Mouse (Mus musculus) kidney, embryonic 16.5 days (tissue): Measurements from ENCODE around the gene Gm17571. TPM values are rescaled to one million over a fixed set of nuclear protein-coding genes. Genes with fewer than 3 reads are reported as not detected.
A peak's percentile ranks its signal among the peaks of the same experiment; 100 is the strongest.

ENCODE experiments used
- ATAC-seq: fragments of 200-750 bp; cut with Nextera tagmentation; 2 replicates; pipeline ENCODE4 v1.8.0; 2017; ENCODE audit warnings: moderate TSS enrichment; ENCODE audit not compliant: low FRiP score, low TSS enrichment
- H3K27ac ChIP-seq: fragments of 300-500 bp; sonication (generic); 2 replicates; pipeline ENCODE4 v1.5.1; 2014; ENCODE audit warnings: low read length
- H3K27me3 ChIP-seq: fragments of 300-500 bp; sonication (generic); 2 replicates; pipeline ENCODE4 v1.6.1; 2014; ENCODE audit warnings: low read length, control low read depth, mixed read lengths; ENCODE audit not compliant: insufficient read depth
- H3K36me3 ChIP-seq: fragments of 300-500 bp; sonication (generic); 2 replicates; pipeline ENCODE4 v1.6.1; 2014; ENCODE audit warnings: low read length, control low read depth, mixed read lengths; ENCODE audit not compliant: insufficient read depth
- H3K4me1 ChIP-seq: fragments of 300-500 bp; sonication (generic); 2 replicates; pipeline ENCODE4 v1.6.1; 2014; ENCODE audit warnings: low read length, control low read depth, mixed read lengths; ENCODE audit not compliant: insufficient read depth
- H3K4me2 ChIP-seq: fragments of 300-500 bp; sonication (generic); replicated peaks from 2 replicates; pipeline ENCODE4 v1.6.1; 2014; ENCODE audit warnings: low read depth, low read length
- H3K4me3 ChIP-seq: fragments of 300-500 bp; sonication (generic); 2 replicates; pipeline ENCODE4 v1.5.1; 2014; ENCODE audit warnings: mild to moderate bottlenecking, low read length
- H3K9ac ChIP-seq: fragments of 300-500 bp; sonication (generic); replicated peaks from 2 replicates; pipeline ENCODE4 v1.6.1; 2014; ENCODE audit warnings: low read length
- H3K9me3 ChIP-seq: fragments of 300-500 bp; sonication (generic); 2 replicates; pipeline ENCODE4 v1.6.1; 2016; ENCODE audit warnings: low read length, control low read depth
- WGBS: fragments of 180-500 bp; shearing (Covaris S2); extraction: QIAGEN DNeasy Blood & Tissue Kit; methylation state at CpG from one replicate; pipeline ENCODE4 v1.1.7; 2014; 5-methylcytosine and 5-hydroxymethylcytosine counted together
- polyA plus RNA-seq: library from polyadenylated mRNA; unstranded; fragments of >200 nt; fragmentation: Nextera tagmentation; extraction: Ambion mirVana; gene quantifications from 2 replicates; pipeline ENCODE4 v1.2.1, GENCODE M21; 2015

Gm17571 gene
- polyA plus RNA-seq = not detected in 2 replicates

DNA sequence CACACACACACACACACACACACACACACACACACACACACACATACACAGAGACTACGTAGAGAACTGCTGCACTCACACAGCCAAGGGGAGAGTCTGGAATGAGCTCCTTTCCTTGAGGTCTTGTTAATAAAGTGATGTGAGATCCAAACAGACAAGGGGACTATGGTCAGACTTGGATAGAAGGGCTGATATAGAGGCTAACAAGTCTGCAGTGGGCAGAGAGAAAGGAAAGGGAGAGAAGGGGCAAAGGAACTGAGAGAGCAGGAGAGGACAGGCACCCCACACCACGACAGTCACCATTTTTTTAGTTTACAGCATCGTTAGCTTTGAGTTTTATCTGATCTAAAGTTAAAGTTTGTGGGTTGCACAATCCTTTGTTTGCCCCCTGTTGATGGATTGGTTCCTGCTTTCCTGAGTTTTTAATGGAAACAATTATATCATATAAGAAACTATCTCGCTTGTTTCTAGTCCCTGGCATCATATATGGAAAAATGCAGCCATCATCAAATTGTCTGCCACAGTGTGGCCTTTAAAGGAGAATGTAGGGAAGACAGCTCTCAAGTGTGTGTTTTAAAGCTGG, at the start of gene Gm17571:
Gene Gm17571, minus strand, starts transcription at position 51 of the 583 bp plus-strand sequence.
- Histone ChIP-seq H3K27me3 (no peaks in the 10 kb centered on the region), H3K4me1 (peaks cover 15% of the 10 kb centered on the region; the same call in 1 of the 2 replicates), H3K27ac (0 out of 2 replicates have a peak within 1 kb of the TSS, but pooled peaks have one; percentile 23), H3K4me2 (no peak within 1 kb of the TSS), H3K9me3 (no peaks in the 10 kb centered on the region), H3K9ac (no peak within 1 kb of the TSS), H3K4me3 (no peak within 1 kb of the TSS), H3K36me3 (no peaks in the 10 kb centered on the region)
- WGBS = 53% methylated on average over 4 of the region's 4 CpGs
- no peak for ATAC-seq

DNA sequence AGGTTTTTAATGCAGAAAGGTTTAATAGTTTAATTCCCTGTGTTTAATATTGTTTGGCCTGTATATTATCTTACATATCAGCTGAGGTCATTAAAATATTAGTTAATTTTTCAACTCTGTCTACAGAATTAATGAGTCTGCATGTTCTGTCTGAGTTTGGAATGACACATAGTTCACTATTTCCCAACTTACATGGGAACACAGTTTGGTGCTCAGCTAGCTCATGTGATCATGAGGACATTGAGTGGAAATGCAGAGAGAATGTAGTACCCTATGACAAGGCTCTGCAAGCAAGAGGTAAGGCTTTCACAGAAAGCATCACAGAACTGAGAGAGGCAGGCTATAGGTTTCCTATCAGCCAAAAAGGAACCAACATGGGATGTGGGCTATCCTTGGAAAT, 49.0 kb upstream of the Gm17571 start:
- Histone ChIP-seq H3K4me1 (peaks cover 22% of the 10 kb centered on the region), H3K27me3 (no peaks in the 10 kb centered on the region), H3K27ac (no peak overlapping the region), H3K9ac (no peak overlapping the region), H3K9me3 (no peaks in the 10 kb centered on the region), H3K36me3 (no peaks in the 10 kb centered on the region), H3K4me2 (no peak overlapping the region), H3K4me3 (no peak overlapping the region)
- no peak for ATAC-seq

DNA sequence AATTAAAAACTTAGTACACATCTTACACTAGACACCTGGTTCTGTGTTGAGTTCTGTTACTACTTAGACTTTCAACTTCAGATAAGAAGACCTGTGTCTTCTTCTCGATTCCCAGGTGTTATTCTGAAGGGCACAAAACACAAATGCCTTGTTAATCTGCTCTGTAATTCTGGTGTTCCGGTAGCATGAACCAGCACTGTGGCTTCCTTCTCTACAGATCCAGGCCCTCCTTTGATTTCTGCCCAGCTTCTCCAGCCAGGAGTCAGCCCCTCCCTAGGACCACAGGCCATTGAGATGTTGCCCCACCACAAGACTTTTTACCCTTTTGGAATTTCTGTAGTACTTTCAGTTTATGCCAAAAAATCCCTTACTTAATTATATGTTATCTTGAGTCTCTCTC, 47.2 kb upstream of the Gm17571 start:
- no peak overlapping the region for H3K4me2 ChIP-seq
- H3K9ac ChIP-seq = no peak overlapping the region
- no peak overlapping the region for H3K27ac ChIP-seq
- no peaks in the 10 kb centered on the region for H3K36me3 ChIP-seq
- H3K4me3 ChIP-seq = no peak overlapping the region
- H3K9me3 ChIP-seq = no peaks in the 10 kb centered on the region
- no peak for ATAC-seq
- 82% methylated on average over 2 of the region's 2 CpGs for WGBS
- H3K4me1 ChIP-seq = peaks cover 16% of the 10 kb centered on the region
- no peaks in the 10 kb centered on the region for H3K27me3 ChIP-seq

DNA sequence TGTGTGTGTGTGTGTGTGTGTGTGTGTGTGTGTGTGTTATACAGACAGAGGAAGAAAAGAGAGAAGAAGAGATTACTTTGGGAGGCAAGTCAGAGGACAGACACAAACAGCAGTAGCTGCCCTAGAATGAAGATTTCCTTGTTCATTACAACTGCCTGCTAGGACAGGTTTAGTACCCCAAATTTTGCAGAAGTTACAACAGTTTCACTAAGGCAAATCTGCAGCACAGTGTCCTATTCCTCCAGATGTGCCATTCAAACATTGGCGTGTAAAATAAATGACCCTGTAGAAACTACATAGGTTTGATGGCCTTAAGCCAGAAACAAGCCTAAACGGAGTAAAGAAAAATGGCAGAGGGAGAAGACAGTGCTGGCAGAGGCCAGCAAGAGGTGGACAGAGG, 46.3 kb upstream of the Gm17571 start:
- no peak overlapping the region for H3K9ac ChIP-seq
- H3K36me3 ChIP-seq = no peaks in the 10 kb centered on the region
- H3K27me3 ChIP-seq = no peaks in the 10 kb centered on the region
- no peak for ATAC-seq
- H3K9me3 ChIP-seq = no peaks in the 10 kb centered on the region
- no peak overlapping the region for H3K27ac ChIP-seq
- no peak overlapping the region for H3K4me2 ChIP-seq
- no peak overlapping the region for H3K4me3 ChIP-seq
- 51% methylated on average over 2 of the region's 2 CpGs for WGBS
- peaks cover 9% of the 10 kb centered on the region for H3K4me1 ChIP-seq

DNA sequence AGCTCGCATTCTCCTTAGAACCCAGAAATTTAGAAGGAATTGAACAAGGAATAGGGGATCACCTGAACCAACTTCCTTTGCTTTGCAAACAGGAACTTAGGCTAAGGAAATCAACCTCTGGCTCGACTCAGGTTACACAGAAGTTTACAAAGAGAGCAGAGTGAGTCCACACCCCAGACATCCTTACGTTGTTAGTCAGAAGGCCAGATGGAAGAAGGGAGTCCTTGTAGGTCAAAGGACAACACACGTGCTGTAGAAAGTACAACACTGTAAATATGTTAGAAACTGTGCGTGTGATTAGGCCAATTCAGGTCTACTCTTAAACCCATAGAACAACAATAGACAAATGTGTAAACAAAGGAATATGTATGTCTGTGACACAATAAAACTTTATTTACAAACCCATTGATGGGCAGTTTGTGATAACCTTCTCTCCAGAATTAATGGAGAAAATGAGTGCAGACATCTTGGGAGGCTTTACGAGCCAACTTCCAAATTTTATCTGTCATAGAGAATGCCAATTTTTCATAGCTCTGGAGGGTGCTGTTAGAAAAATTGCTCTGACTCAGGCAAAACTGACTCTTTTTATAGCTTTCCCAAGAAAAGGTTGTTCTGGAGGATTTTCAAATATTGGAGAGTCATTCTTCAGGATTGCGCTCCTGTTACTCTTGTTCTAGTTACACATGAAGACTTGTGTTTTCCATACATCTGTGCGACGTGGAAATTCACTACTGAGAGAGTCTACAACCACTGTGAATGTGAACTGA, 45.5 kb upstream of the Gm17571 start:
- Histone ChIP-seq H3K9ac (no peak overlapping the region), H3K4me3 (no peak overlapping the region), H3K27ac (no peak overlapping the region), H3K4me2 (no peak overlapping the region), H3K36me3 (no peaks in the 10 kb centered on the region), H3K27me3 (no peaks in the 10 kb centered on the region), H3K4me1 (peaks cover 3% of the 10 kb centered on the region; the same call in 1 of the 2 replicates), H3K9me3 (no peaks in the 10 kb centered on the region)
- WGBS = 65% methylated on average over 9 of the region's 9 CpGs
- no peak for ATAC-seq

DNA sequence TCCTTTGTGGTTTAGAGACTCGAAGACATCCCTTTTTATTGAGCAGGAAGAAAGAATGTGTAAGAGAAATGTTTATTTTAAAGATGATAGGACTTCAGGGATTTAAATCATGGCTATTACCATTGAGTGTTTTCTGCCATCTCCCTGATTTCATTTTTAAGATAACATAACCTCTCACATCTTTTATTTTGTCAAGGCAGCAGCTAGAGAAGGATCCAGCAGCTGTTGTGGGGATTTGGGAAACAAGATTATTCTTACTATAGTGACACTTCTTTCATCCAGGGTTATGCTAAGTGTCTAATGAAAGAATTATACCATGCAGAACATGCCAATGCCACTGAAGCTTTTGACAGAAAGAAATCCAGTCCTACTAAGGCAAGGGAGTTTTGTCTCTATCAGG, 44.6 kb upstream of the Gm17571 start:
- 43% methylated on average over 1 of the region's 1 CpGs for WGBS
- ATAC-seq = no peak
- H3K27ac ChIP-seq = no peak overlapping the region

DNA sequence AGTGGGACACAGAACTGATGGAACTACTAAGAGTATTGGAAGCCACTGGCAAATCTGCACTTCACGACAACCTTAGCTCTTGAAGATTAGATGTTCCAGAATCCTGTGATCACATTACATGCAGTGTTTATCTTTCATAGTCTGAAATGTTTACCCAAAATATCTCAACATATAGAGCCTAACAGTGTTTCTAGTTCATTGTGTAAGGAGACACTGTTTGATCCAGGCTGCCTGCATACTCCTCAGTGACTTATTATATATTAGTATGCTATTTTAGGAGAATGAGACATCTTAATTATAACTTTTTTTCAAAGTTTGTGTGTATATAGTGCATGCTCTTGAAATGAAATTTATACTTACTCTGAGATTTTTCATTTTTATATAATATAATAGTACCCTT, 39.4 kb upstream of the Gm17571 start:
- Histone ChIP-seq H3K4me2 (no peak overlapping the region), H3K36me3 (no peaks in the 10 kb centered on the region), H3K27me3 (no peaks in the 10 kb centered on the region), H3K4me1 (peaks cover 23% of the 10 kb centered on the region), H3K9me3 (no peaks in the 10 kb centered on the region), H3K4me3 (no peak overlapping the region), H3K9ac (no peak overlapping the region), H3K27ac (no peak overlapping the region)
- WGBS = 56% methylated on average over 1 of the region's 1 CpGs
- no peak for ATAC-seq

More for the DNA sequence above, 44.6 kb upstream of the Gm17571 start:
- H3K9me3 ChIP-seq = no peaks in the 10 kb centered on the region
- H3K4me1 ChIP-seq = no peaks in the 10 kb centered on the region
- no peak overlapping the region for H3K4me3 ChIP-seq
- no peaks in the 10 kb centered on the region for H3K27me3 ChIP-seq
- H3K36me3 ChIP-seq = no peaks in the 10 kb centered on the region
- no peak overlapping the region for H3K9ac ChIP-seq
- H3K4me2 ChIP-seq = no peak overlapping the region

DNA sequence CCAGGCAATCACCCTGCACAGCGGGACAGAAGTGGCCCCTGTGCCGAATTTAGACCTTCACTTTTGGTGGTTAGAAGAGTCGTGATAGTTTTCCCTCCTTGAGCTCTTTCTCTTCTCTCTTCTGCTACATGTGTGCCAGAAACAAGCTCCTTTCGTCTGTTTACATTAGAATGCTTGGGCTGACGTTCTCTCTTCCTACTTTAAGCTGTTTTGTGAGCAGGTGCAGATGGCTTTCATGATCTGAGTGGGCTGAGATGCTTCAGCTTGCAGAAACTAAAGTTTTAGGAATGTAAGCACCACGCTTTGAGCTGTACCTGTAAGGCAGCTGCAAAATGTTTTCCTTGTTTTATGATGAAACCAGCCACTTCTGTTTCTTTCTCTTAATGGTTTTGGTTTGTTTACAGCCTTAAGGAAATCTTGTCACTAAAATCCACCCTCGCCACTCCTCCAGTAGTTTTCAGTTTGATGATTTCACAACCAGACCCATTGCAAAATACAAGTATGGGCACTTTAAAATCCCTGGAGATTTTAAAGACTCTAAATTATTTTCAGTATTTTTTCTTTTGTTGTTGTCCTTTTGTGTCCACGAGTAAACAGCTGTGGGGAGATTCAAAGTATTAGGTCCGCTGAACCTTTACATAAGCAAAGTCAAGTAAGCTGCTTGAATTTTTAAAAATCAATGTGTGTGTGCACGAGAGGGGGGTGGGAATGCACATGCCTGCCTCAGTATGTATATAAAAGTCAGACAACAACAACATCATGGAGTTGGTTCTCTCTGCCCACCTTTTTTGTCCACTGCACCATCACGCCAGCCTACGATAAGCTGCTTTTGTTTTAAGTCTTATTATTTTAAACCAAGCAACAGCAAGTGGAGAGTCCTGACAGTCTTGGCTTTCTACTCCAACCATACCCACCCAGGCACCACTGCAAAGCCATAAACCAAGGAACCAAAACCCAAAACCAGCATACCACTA, 38.0 kb upstream of the Gm17571 start:
- peak; percentile 35; the same call in 1 of the 2 replicates for ATAC-seq
- Histone ChIP-seq H3K4me3 (no peak overlapping the region), H3K27ac (peak overlapping the region; percentile 30)

DNA sequence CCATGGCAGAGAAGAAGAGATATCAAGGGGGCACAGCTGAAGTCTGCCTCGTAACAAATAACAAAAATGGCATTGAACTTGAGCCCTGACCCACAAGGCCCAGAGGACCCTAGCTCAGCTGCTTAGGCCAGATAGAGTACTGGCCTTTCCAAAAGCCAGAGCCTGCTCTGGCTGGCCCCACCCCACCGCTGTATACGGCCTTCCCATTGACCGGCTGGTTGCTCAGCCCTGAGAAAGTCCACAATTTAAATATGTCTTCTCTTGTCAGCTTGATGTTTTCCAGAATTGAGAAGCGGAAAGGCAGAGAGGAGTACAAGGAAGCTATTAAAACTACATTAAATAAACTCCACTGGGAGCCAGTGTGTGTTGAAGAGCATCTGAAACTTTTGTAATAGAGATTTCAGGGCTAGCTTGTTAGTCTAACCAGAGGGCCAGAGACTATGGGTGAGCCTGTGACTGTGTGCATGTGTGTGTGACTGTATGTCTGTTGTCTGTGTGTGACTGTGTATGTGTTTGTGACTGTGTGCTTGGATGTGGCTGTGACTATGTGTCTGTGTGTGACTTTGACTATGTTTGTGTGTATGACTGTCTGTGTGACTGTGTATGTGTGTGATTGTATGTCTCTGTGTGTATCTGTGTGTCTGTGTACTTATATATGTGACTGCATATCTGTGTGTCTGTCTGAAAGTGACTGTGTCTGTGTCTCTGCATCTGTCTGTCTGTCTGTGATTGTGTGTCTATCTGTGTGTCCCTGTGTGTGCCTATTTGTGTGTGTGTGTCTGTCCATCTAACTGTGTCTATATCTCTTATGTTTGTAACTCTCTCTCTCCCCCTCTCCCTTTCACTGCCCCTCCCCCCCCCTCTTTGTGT, 36.9 kb upstream of the Gm17571 start:
- no peak overlapping the region for H3K9ac ChIP-seq
- peaks cover 31% of the 10 kb centered on the region for H3K4me1 ChIP-seq
- H3K4me2 ChIP-seq = no peak overlapping the region
- peak overlapping the region; percentile 30 for H3K27ac ChIP-seq
- no peaks in the 10 kb centered on the region for H3K27me3 ChIP-seq
- peak; percentile 77 for ATAC-seq
- H3K36me3 ChIP-seq = no peaks in the 10 kb centered on the region
- WGBS = 50% methylated on average over 5 of the region's 5 CpGs
- H3K4me3 ChIP-seq = no peak overlapping the region
- no peaks in the 10 kb centered on the region for H3K9me3 ChIP-seq

More for the DNA sequence above, 38.0 kb upstream of the Gm17571 start:
- H3K4me1 ChIP-seq = peaks cover 27% of the 10 kb centered on the region
- H3K4me2 ChIP-seq = 0 out of 2 replicates have a peak overlapping the region, but pooled peaks have one; percentile 1
- H3K9me3 ChIP-seq = no peaks in the 10 kb centered on the region
- H3K27me3 ChIP-seq = no peaks in the 10 kb centered on the region
- WGBS = 55% methylated on average over 12 of the region's 12 CpGs
- H3K36me3 ChIP-seq = no peaks in the 10 kb centered on the region
- no peak overlapping the region for H3K9ac ChIP-seq
